Mouse (Mus musculus) hindbrain, embryonic 14.5 days (tissue): ENCODE data around the gene Col7a1. TPM values are rescaled to one million over a fixed set of nuclear protein-coding genes. Genes with fewer than 3 reads are reported as not detected.

Experiments
- ATAC-seq: fragments of 200-750 bp; cut with Nextera tagmentation; 2 replicates; pipeline ENCODE4 v1.8.0; 2017; ENCODE audit warnings: moderate number of reproducible peaks, mild to moderate bottlenecking, moderate TSS enrichment, moderate library complexity; ENCODE audit not compliant: low FRiP score
- DNase-seq: peaks from one replicate; pipeline ENCODE4 v3.0.0-alpha.2; 2015; ENCODE audit warnings: low spot score
- H3K27ac ChIP-seq: fragments of 300-500 bp; sonication (generic); 2 replicates; pipeline ENCODE4 v1.5.1; 2014; ENCODE audit warnings: mild to moderate bottlenecking, moderate library complexity
- H3K27me3 ChIP-seq: fragments of 300-500 bp; sonication (generic); 2 replicates; pipeline ENCODE4 v1.6.1; 2014; ENCODE audit warnings: mild to moderate bottlenecking, low read length, mixed read lengths; ENCODE audit not compliant: control insufficient read depth, insufficient read depth
- H3K36me3 ChIP-seq: fragments of 300-500 bp; sonication (generic); replicated peaks from 2 replicates; pipeline ENCODE4 v1.6.1; 2014; ENCODE audit not compliant: control insufficient read depth, insufficient read depth
- H3K4me1 ChIP-seq: fragments of 300-500 bp; sonication (generic); replicated peaks from 2 replicates; pipeline ENCODE4 v1.6.1; 2014; ENCODE audit warnings: antibody characterized with exemption, low read length, mixed read lengths; ENCODE audit not compliant: control insufficient read depth, insufficient read depth
- H3K4me2 ChIP-seq: fragments of 300-500 bp; sonication (generic); replicated peaks from 2 replicates; pipeline ENCODE4 v1.6.1; 2014; ENCODE audit warnings: mild to moderate bottlenecking, moderate library complexity
- H3K4me3 ChIP-seq: fragments of 300-500 bp; sonication (generic); replicated peaks from 2 replicates; pipeline ENCODE4 v1.5.1; 2014; ENCODE audit warnings: mild to moderate bottlenecking, low read length
- H3K9ac ChIP-seq: fragments of 300-500 bp; sonication (generic); 2 replicates; pipeline ENCODE4 v1.6.1; 2014
- H3K9me3 ChIP-seq: fragments of 300-500 bp; sonication (generic); 2 replicates; pipeline ENCODE4 v1.6.1; 2016; ENCODE audit warnings: low read length; ENCODE audit not compliant: control insufficient read depth
- WGBS: fragments of 180-500 bp; shearing (Covaris S2); extraction: QIAGEN DNeasy Blood & Tissue Kit; methylation state at CpG from one replicate; pipeline ENCODE4 v1.1.7; 2014; 5-methylcytosine and 5-hydroxymethylcytosine counted together
- microRNA counts: library from miRNA; unstranded; fragments of <30 nt; microRNA quantifications from one replicate; lab custom pipeline; 2016
- microRNA-seq: library from miRNA; unstranded; fragments of <30 nt; microRNA quantifications from one replicate; pipeline ENCODE4, GENCODE M21; 2016
- polyA plus RNA-seq: library from polyadenylated mRNA; unstranded; fragments of >200 nt; fragmentation: Nextera tagmentation; extraction: Ambion mirVana; gene quantifications from 2 replicates; pipeline ENCODE4 v1.2.1, GENCODE M21; 2014

Gene Col7a1
- polyA plus RNA-seq, 1 experiment from 2014 or later: 3.0 TPM

DNA sequence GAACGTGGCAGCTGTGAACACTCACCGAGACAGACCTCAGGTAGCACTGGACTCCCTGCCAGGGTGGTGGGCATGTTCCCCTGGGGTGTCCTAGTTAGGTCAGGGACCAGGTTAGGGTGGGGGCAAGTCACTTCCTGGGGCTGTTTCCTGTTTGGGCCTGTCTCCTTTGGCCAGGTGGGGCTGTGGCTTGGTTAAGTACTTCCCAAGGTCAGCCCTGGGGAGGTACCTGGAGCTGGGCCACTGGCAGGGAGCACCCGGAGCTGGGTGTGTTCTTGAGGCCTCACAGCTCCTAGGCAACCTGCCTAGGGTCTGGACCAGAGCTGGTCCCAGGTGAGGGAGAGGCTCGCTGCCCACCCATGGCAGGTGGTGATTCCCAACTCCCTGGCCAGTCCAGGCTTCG, 75.5 kb downstream of the Col7a1 start:
- H3K27me3 ChIP-seq: no peaks in the 10 kb centered on the region
- no peak overlapping the region for H3K27ac ChIP-seq
- no peaks in the 10 kb centered on the region for H3K4me1 ChIP-seq

DNA sequence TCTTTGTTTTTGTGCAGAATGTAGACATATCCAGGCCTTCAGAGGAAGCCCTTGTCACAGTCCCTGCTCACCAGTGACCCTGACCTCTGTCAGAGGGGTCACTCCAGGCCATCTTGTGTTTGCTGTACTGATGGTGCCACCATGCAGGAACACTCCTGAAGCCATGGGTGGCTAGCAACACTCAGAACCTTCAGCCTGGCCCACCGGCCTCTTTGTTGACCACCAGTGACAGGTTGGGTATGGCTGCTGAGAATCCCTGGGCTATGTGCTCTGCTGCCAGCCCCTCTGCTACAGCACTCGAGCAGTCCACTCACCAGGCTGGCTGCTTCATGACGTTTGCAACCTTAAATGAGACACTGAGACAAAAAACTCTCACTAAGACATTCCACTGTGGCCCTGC, 76.9 kb downstream of the Col7a1 start:
- no peak overlapping the region for H3K27ac ChIP-seq

More for the DNA sequence above, 75.5 kb downstream of the Col7a1 start:
- no peaks in the 10 kb centered on the region for H3K9me3 ChIP-seq
- 73% methylated on average over 5 of the region's 5 CpGs for WGBS
- H3K36me3 ChIP-seq: peaks cover 42% of the 10 kb centered on the region
- H3K9ac ChIP-seq: no peak overlapping the region
- ATAC-seq (no peak), DNase-seq (no peak)
- no peak overlapping the region for H3K4me3 ChIP-seq
- no peak overlapping the region for H3K4me2 ChIP-seq

DNA sequence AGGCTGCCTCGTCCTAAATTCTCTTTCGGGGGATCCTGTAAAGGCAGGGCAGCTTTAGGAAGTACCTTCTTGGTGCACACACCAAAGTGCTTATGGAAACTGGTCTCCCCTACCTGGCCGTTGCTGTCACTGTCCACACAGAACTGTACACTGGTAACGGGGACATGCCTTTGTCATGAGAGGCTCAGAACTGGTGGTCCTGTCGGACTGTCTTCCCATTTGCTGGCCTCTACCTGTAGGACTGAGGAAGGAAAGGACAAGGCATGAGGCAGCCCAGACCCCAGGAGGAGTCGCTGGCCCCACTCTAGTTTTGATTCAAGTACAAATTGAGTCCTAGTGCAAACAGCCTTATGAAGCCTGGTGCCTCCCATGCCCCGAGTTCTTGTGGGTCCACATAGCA, 77.6 kb downstream of the Col7a1 start:
- no peak overlapping the region for H3K4me2 ChIP-seq
- H3K4me3 ChIP-seq: no peak overlapping the region
- no peak overlapping the region for H3K9ac ChIP-seq
- H3K9me3 ChIP-seq: no peaks in the 10 kb centered on the region
- peaks cover 25% of the 10 kb centered on the region for H3K36me3 ChIP-seq
- no peaks in the 10 kb centered on the region for H3K27me3 ChIP-seq
- ATAC-seq (no peak), DNase-seq (no peak)
- H3K27ac ChIP-seq: no peak overlapping the region
- H3K4me1 ChIP-seq: no peaks in the 10 kb centered on the region
- WGBS: 91% methylated on average over 7 of the region's 7 CpGs

More for the DNA sequence above, 76.9 kb downstream of the Col7a1 start:
- Histone ChIP-seq H3K27me3 (no peaks in the 10 kb centered on the region), H3K4me1 (no peaks in the 10 kb centered on the region), H3K4me2 (no peak overlapping the region), H3K9me3 (no peaks in the 10 kb centered on the region), H3K9ac (no peak overlapping the region), H3K36me3 (peaks cover 32% of the 10 kb centered on the region), H3K4me3 (no peak overlapping the region)
- no peak for ATAC-seq
- WGBS: 77% methylated on average over 3 of the region's 3 CpGs
- DNase-seq: no peak

DNA sequence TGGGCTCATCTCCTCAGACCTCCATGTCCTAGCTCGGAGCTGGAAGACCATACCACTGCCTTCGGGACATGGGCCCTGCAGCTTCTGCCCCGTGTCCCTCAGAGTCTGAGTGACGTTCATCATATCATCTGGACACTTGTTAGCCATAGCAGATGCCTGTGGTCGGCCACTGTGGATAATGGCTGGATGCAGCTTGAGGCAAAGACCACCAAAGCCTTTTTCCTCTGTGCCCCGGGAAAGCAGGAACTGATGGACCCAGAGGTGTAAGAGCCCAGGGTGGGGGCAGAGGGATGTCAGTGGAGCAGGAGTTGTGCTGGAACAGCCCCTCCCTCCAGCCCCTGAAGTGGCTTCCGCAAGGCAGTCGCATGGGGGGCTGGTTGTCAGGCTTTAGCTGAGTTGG, 78.3 kb downstream of the Col7a1 start:
- DNase-seq (no peak), ATAC-seq (no peak)
- H3K9ac ChIP-seq: no peak overlapping the region
- H3K27ac ChIP-seq: no peak overlapping the region
- no peaks in the 10 kb centered on the region for H3K9me3 ChIP-seq
- WGBS: 89% methylated on average over 8 of the region's 8 CpGs
- H3K27me3 ChIP-seq: no peaks in the 10 kb centered on the region
- H3K4me1 ChIP-seq: no peaks in the 10 kb centered on the region
- peaks cover 18% of the 10 kb centered on the region for H3K36me3 ChIP-seq
- no peak overlapping the region for H3K4me3 ChIP-seq
- no peak overlapping the region for H3K4me2 ChIP-seq

DNA sequence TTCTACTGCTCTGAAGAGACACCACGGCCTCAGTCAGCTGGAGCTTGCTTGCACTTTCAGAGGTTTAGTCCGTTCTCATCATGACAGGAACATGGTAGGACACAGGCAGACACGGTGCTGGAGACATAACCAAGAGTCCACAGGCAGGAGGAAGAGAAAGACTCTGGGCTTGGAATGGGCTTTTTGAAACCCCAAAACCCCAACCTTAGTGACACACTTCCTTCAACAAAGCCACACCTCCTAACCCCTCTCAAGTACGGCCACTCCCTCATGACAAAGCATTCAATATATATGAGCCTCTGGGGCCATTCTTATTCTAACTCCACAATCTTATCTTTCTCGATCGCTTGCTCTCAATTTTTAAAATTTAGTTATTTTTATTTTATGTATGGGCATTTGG, 79.0 kb downstream of the Col7a1 start:
- no peaks in the 10 kb centered on the region for H3K4me1 ChIP-seq
- DNase-seq (no peak), ATAC-seq (no peak)
- no peaks in the 10 kb centered on the region for H3K27me3 ChIP-seq
- H3K4me2 ChIP-seq: no peak overlapping the region
- WGBS: 86% methylated on average over 6 of the region's 6 CpGs
- no peaks in the 10 kb centered on the region for H3K9me3 ChIP-seq
- H3K9ac ChIP-seq: no peak overlapping the region
- H3K27ac ChIP-seq: no peak overlapping the region
- peaks cover 13% of the 10 kb centered on the region for H3K36me3 ChIP-seq
- H3K4me3 ChIP-seq: no peak overlapping the region

MicroRNAs encoded within 50 kb of the gene (microRNA counts, 519-probe panel; counts per million panel counts)
- microRNA mmu-miR-711 (lab: Ali Mortazavi, UCI): not detected

Small RNAs within 50 kb of the gene (microRNA-seq; reads per million reads assigned to microRNA genes)
- not detected for gene Mir711

Other genes starting within 250 kb of the Col7a1 start
- 202 and 238 TPM in 2 replicates for gene Ip6k2, start 169.8 kb upstream of the Col7a1 start, polyA plus RNA-seq
- 28.5 and 29.6 TPM in 2 replicates for gene Nckipsd, start 145.2 kb upstream of the Col7a1 start, polyA plus RNA-seq
- gene Celsr3, start 127.3 kb upstream of the Col7a1 start, polyA plus RNA-seq: 15.4 and 16.0 TPM in 2 replicates
- gene Slc26a6, start 100.3 kb upstream of the Col7a1 start, polyA plus RNA-seq: 19.1 and 21.5 TPM in 2 replicates
- 0.27 TPM in 1 of 2 replicates, not detected in the other for gene Tmem89, start 39.0 kb upstream of the Col7a1 start, polyA plus RNA-seq
- gene Uqcrc1, start 17.0 kb upstream of the Col7a1 start, polyA plus RNA-seq: 469 and 503 TPM in 2 replicates
- gene Ucn2, start 32.4 kb downstream of the Col7a1 start, polyA plus RNA-seq: 0.23 TPM in 1 of 2 replicates, not detected in the other
- 22.5 and 23.9 TPM in 2 replicates for gene Pfkfb4, start 38.2 kb downstream of the Col7a1 start, polyA plus RNA-seq
- 57.9 and 60.9 TPM in 2 replicates for gene Shisa5, start 85.0 kb downstream of the Col7a1 start, polyA plus RNA-seq
- 9.7 and 16.2 TPM in 2 replicates for gene Trex1, start 106.1 kb downstream of the Col7a1 start, polyA plus RNA-seq
- gene Atrip, start 120.5 kb downstream of the Col7a1 start, polyA plus RNA-seq: 29.0 and 29.8 TPM in 2 replicates
- 11.2 and 11.3 TPM in 2 replicates for gene Ccdc51, start 128.9 kb downstream of the Col7a1 start, polyA plus RNA-seq
- 710 and 800 TPM in 2 replicates for gene Tma7, start 129.0 kb downstream of the Col7a1 start, polyA plus RNA-seq
- gene Plxnb1, start 141.8 kb downstream of the Col7a1 start, polyA plus RNA-seq: 14.2 and 16.6 TPM in 2 replicates
- gene Fbxw21, start 208.5 kb downstream of the Col7a1 start, polyA plus RNA-seq: not detected in 2 replicates
- not detected in 2 replicates for gene Fbxw13, start 242.4 kb downstream of the Col7a1 start, polyA plus RNA-seq